Mouse (Mus musculus) right cerebral cortex, postnatal 25 days (tissue): ENCODE measurements around the gene Stk11ip.
A peak's percentile ranks its signal among the peaks of the same experiment; 100 is the strongest.

ENCODE experiments used
- DNase-seq: peaks from one replicate; pipeline ENCODE4 v3.0.0; 2022

The Stk11ip gene

DNA sequence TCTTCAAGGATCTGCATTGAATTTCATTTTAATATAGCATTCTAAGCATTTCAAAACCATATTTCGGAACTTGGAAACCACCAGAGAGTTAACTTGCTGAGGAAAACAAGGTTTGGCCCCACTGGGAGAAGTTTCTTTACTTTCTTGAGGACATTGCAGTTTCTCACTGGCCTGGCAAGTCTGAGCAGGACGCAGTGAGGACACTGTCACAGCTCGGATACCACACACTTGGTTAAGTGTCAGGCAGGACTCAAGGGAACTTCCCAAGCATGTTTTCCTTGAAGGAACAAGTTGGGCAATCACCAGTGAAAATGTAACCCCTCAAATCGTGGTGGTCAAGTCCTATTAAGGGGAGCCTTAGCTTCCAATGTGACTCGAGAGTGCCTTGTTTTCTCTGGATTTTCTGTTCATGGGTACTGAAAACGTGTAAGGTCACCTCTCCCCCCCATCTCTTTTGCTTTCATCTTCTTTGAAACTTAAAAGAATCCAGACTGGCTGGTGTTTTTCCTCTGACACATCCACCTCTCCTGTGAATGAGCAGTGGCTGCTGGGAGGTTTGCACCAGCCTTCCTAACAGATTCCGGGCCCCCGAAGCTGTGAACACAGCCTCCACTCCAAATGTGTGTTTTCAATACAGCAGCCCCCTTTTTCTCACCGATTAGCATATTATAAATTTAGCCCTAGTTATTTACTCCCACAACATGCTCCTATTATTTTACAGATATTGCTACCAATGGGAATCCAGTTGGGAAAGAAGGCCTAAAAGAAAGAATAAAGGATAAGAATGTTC, 16.9 kb upstream of the Stk11ip start:
- no peak for DNase-seq

DNA sequence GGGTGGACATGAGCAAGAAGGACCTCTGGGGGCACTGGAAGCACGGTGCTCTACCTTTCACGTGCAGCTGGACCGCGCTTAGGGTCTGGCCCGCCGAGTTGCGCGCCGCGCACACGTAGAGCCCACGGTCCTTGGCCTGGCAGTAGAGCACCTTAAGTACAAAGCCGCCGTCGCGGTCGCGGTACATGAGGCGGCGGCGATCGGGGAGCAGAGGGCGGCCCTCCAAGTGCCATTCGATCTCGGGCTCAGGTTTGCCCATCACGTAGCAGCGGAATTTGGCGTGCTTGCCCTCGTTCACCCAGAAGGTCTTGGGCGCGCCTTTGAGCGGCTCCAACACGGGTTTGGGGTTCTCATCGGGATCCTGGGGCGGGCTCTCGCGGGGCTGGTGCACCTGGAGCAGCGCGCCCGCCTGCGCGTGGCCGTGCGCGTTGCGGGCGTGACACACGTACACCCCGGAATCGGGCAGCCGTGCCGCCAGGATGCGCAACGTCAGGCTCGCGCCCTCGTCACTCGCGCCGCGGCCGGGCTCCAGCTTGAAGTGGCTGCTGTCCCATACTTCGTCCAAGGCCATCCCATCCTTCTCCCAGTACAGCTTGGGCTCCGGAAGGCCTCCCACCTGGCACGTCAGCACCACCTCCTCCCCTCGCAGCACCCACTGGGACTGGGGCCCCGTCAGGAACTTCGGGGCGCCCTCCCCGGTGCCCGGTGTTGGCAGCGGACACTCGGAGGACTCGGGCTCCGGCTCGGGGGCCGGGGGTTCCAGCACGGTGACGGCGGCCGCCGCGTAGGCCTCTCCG, 16.0 kb upstream of the Stk11ip start:
- peak; percentile 88 for DNase-seq

DNA sequence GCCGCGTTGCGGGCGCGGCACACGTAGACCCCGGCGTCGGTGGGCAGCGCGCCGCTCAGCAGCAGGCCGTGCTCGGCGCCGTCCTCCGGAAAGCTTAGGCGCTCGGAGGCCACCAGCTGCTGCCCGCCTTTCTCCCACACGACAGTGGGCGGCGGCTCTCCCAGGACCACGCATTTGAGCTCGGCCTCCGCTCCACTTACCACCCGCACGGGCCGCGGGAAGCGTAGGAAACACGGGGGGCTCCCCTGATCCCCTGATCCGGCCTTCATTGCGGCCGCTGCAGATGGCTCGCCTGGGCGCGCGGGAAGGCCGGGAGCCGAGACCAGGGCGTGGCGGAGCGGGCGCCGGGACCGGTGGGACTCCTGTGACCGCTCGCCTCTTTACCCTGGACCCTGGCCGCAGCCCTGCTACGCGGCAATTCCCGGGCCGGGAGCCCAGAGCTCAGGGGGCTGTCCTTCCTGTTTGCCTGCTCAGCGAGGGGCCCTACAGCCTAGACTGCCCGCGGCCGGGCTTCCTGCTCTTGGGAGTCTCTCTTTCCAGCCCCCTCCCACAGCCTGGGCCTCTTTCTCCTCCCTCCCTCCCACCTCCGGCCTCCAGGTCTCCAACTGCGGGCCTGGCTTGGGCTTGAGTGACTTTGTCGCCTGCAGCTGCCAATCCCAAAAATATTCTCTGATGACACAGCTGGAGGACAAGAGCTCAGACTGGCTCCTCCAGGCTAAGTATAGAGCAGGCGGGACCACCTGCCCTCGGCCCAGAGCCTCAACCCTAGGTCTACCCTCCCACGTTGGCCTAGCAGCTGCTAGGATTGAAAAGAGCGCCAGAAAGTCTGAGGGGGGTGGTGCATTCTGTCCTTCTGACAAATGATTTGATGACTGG, 15.1 kb upstream of the Stk11ip start, which contains the start of gene Obsl1:
Obsl1 (minus strand) TSS at position 497 of the 876 bp plus-strand sequence.
- DNase-seq, result peak; percentile 64

DNA sequence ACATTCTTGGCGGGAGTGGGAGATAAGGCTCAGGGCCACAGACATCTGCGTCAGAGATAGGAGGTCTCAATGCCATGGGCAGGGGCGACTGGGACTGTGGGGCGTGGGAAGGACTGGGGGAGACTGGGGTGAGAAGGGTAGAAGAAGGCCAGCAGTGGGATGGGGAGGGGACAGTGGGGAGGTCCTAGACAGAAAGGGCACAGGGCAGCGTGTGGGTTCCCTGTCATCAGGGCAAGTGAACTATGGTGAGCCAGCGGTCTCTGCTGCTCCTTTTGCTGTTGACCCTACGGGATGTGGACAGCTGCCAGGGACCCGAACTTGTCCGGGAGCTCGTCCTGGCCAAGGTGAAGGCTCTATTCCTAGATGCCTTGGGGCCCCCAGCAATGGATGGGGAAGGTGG, 14.3 kb upstream of the Stk11ip start, which contains the start of gene Inha:
Inha (plus strand) TSS at position 72 of the 400 bp plus-strand sequence.
- DNase-seq, result no peak

DNA sequence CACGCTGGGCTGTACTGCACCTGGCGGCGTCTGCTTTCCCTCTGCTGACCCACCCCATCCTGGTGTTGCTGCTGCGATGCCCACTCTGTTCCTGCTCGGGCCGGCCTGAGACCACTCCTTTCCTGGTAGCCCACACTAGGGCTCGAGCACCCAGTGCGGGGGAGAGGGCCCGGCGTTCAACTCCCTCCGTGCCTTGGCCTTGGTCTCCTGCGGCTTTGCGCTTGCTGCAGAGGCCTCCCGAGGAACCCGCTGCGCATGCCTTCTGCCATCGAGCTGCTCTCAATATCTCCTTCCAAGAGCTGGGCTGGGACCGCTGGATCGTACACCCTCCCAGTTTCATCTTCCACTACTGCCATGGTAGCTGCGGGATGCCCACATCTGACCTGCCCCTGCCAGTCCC, 11.7 kb upstream of the Stk11ip start:
- DNase-seq, result no peak

DNA sequence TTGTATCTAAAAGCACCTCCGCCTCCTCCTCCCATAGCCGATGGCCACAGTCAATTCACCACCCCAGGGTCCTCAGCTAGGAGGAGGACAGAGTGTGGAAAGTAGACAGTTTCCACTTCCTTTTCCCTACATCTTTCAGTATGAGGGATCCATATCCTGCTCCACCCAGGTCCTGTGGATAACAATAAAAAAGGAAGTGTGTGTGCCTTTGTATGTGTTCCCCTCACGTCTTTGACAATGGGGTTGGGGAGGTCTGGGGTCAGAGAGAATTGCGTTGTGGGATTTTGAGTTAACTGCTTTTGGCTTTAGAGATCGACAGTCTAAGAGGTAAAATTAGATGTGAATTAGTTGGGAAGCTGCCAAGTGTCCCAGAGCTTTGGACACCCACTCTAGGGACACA, 11.2 kb upstream of the Stk11ip start:
- DNase-seq, result no peak

DNA sequence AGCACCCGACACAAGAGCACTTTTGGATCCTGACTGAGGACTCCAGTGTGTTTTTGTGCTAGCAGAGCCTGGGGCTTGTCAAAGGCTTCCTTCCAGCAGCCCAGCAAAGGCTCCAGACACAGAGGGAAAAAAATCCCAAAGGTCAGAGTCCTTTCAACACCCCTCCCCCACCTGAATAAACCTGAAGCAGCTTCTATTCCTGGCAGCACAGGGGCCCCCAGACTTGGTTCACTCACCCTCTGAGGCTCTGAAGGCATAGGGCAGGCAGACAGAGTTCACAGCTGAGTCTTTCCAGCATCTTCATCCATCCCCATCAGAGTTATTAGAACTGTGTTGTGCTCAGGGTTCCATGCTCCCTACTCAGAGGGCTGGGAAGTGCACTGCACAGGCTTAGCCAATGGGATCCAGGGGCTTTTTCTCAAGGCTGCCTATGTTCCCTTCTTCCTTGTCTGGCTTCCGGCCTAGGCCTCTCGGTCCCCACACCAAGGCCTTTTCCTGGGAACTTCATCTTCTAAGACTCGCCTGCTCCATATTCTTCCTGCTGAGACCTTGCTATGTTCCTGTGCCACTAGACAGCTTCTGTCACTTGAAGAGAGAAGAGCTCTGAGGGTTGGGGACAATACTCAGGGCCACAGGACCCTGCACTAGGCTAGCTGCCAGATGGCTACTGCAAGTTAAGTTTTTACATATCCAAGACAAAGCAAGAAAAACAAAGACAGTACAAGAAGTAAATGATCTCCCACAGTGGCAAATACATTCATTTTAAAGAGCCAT, 9.7 kb upstream of the Stk11ip start:
- no peak for DNase-seq

DNA sequence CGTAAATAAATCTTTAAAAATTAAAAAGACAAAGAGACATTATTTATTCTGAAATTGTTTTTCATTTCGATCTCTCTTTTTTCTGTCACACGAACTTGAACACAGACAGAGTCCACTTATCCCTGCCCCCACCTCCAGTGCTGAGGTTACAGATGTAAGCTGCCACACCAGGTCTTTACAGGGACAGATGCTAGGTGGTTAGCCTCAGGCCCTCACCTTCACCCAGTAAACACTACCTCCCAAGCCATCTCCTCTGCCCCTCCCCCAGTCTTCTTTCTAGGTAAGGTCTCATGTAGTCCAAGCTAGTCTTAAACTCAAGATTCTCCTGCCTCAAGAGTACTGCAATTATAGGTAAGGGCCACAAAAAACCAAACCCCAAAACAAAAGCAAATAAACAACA, 8.8 kb upstream of the Stk11ip start:
- no peak for DNase-seq

DNA sequence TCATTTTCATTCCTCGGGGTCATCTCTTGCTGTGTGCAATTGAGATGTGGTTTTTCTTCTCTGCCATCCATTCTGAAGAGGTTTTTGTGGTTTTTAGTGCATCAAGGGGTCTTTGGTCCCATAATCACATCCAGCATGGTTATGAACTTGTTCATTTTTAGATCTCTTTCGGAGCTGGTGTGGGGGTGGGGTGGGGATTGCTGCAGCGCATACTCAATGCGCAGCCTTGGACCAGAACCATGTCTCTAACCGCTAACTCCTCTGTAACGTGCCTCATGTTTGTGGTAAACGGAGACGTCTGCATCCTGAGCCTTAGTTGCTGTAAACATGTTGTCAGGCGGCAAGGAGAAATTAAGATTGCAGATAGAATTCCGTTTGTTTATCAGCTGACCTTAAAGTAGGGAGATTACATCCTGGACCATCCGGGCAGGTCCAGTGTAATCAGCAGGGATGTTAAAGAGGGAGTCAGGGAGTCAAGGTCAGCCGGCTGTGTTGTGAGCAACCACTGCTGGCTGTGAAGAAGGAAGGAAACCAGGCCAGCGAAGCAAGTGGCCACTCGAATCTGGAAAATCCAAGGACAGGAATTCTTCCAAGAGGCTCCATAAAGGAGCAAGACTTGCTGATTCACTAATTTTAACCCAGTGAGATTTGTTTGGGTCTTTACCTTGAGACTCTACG, 4.5 kb upstream of the Stk11ip start:
- no peak for DNase-seq

DNA sequence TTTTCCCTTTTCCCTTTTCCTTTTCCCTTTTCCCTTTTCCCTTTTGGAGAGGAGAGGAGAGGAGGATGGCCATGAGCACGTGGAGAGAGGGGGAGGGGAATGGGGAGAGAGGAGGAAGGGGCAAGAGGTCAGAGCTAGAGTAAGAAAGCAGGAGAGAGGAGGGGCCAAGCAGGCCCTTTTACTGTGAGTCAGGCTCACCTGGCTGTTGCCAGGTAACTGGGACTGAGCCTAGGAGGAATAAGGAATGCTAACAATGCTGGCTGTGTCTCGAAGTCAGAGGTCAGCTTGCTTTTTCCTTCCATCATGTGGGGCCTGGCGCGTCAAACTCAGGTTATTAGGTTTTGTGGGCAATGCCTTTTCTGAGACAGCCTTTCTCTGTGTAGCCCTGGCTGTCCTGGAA, 3.3 kb upstream of the Stk11ip start:
- no peak for DNase-seq

DNA sequence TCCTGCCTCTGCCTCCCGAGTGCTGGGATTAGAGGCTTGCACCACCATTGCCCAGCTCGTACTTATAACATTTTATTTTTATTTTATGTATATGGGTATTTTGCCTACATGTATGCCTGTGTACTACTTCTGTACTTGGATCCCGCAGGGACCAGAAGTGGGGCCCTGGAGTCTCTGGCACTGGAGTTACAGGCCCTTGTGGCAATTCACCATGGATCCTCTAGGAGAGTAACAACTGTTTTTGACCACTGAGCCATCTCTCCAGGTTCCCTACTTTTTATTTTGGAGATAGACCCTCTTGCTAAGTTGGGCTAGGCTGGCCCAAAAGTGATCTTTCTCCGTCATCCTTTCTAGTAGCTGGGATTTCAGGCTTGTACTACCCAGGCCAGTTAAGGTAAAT, 2.9 kb upstream of the Stk11ip start:
- DNase-seq, result no peak

DNA sequence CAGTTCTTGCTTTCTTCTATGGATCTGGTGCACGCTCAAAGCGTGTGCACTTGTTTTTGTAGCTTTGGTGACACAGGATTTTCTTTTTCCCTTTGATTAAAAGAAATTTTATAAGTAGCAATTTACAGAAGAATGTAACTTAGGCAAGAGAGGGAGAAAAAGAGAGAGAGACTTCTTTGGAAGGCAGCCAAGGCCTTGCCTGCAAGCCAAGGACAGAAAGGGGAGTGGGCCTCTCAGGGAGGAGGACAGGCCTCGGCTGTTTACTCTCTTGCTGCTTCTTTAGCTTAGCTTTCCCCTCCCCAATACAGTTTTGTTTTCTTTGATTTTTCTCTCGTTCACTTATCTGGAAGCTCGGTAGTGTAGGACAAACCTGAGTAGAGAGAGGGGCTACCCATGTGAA, 1.8 kb upstream of the Stk11ip start:
- DNase-seq, result no peak

DNA sequence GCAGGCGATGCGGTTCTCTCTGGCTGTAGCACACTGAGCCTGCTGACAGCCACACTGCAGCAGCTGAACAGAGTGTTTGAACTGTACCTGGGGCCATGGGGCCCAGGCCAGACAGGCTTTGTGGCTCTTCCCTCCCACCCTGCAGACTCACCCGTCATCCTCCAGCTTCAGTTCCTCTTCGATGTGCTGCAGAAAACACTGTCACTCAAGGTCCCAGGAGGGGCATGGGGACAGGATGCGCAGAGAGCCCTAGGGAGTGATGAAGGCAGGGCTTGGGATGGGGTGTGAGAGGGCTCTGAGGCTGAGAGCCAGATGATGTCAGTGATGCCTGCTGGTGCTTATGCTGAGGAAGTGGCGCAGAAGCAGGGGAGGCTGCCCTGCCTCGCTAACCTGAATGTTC, 3.4 kb downstream of the Stk11ip start:
- no peak for DNase-seq

DNA sequence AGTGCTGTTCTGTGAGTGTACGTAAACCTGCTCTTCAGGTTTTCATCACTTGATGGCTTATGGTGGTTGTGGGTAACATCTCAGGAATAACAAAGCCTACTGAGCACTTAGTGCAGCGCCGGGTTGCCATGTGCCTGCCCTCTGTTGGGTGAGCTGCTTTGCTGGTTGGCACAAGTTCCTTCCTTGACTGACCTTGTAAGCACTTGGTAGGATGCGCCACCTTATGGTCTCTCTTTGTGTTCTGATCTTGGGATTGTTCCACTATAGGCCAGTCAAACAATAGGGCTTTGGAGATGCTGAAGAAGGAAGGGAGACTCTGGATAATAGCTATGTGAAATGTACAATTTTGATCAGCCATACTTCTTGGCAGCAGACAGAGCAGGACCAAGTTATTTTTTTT, 9.2 kb downstream of the Stk11ip start:
- no peak for DNase-seq

DNA sequence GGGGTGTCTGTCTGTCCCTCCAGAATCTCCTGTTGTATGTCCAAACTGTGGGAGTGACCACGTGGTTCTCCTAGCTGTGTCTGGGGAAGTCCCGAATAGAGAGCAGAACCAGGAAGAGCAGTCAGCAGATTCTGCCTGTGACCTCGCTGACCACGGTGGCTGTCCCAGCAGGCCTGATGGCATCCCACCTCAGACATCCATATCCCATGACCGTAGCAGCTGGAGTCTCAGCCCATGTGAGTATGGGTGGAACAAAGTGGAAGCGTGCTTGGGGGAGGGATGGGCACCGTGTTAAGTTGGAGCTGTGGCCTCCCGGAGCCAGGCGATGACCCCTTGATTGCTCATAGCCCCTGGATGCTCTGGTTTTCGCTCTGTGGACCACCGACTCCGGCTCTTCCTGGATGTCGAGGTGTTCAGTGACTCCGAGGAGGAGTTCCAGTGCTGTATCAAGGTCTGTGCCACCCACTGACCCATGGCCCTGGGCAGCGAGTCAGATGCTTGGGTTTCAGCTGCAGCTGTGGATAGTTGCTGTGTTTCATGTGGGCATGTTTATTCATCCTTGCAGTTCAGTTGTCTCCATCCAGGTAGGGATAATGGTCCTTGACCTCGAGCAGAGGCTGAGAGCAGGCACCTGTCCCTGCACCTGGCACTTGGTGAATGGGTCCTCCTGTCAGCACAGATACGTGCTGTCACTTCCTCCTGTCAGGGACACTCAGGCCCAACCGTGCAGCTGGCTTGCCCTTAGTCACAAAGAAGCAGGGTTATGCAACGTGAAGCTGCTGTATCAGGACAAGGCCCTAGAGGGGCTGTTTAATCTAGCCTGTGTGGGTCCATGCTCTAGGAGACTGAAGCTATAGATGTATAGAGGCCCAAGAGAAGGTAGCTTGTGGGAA, 11.2 kb downstream of the Stk11ip start:
- DNase-seq, result no peak

DNA sequence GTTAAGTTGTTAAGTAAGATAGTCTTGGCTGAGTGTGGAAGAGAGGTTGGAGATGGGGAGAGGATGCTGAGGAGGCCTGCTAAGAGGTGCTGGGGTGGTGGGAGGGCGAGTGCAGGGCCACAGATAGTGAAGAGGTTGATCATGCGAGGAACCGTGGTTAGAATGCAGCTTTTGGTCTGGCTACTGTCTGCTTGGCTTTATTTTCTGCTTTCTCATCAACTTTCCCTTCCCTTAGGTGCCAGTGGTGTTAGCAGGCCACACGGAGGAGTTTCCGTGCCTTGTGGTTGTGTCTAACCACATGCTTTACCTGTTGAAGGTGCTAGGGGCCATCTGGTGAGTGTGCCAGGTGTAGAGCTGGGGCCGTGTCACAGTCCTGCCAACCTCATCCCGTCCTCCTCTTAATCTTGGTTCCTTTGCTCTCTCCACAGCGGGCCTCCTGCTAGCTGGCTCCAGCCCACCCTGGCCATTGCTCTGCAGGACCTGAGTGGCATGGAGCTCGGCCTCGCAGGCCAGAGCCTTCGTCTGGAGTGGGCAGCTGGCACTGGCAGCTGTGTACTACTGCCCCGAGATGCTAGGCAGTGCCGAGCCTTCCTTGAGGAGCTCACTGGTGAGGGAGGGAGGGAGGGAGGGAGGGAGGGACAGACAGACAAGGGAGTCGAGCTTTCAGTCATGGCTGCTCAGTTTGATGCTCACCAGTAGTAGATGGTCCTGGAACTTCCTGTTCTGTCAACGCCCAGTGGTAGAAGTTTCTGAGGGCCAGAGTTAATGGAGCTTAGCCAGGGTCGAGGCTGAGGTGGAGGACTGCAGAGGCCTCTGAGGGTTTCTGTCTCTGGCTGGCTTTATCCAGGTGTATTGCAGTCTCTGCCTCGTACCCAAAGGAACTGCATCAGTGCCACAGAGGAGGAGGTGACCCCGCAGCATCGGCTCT, 12.3 kb downstream of the Stk11ip start:
- no peak for DNase-seq

DNA sequence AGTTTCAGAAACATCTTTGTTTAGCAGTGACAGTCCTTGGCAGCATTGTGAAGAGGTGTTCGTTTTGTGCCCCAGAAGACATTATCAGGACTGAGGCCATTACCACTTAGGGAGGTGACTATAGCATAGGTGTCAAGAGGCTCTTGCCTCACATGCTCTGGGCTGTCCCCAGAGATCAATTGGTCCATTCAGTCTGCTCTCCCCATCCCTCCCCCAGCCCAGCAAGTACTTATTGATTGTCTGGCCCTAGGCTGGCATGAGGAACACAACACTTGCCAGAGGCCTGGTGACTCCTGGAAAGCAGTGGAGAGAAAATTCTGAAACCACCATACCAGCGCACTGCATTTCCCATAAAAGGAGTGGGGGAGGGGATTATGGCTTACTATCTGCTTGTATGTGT, 16.3 kb downstream of the Stk11ip start:
- no peak for DNase-seq

DNA sequence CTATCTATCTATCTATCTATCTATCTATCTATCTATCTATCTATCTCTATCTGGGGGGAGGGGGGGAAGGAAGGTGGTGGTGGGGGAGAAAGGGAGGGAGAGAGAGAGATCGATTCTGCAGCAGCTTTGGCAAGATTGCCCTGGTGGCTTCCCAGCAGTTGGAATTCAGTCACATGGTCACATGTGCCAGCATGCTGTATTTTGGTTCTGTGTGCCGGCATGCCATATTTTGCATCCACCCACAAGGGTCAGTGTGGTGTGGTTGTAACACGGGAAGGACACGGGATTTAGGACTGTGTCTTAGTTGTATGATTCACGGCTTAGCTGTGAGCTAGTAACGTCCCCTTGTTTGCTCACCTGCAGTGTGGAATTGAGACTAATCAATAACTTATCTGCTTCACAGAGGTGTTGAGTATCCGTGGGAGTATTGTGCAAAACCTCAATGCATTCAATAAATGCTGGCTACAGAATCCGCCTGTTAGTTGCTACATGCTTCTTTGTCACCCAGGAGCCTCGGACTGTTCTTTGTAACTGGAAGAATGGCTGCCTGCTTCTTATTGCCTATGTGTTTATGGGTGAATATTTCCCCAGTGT, 17.4 kb downstream of the Stk11ip start:
- DNase-seq, result no peak

DNA sequence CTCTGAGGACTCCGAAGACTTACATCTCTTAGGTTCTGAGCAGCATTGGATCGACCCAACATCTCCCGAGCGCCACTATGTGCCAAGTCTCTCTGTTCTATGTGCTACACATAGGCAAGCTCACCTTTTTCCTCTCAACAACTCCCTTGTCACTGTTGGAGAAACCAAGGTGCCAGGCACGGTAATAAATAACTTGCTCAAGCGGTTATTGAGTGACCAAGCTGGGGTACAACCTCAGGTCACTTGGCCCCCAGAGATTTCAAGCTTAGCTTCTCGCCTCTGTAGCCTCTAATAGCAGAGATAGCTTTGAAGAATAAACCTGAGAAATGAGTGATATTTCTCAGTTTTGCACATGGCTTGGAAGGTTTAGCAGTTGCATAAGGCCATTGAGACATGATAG, 20.2 kb downstream of the Stk11ip start:
- DNase-seq, result no peak
